Mouse (Mus musculus): Measurements from ENCODE around the gene Pam.
"Not testable (repeated sequence)": the region's sequence is repeated elsewhere in the genome, so short reads cannot be mapped to it uniquely, and the experiment has no call there.

The Pam gene

DNA sequence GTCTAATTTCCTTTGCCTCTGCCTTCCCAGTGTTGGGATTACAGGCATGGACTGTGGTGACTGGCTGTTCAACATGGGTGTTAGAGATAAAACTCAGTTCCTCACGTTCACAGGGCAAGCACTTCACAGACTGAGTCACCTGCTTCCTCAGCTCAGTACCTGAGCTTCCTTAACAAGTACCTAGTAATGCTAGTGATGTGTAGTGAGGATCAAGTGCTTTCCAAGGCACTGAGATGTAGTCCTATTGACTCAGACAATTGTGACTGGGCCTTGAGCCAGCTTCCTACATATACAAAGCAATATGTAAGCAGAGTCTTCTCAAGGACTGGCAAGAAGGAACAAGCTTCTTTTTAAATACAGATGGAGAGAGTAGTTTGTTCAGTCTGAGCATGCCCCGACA lies 131.7 kb downstream of the Pam start:
- no peak for DNase-seq (ENCODE audit: low spot score)

DNA sequence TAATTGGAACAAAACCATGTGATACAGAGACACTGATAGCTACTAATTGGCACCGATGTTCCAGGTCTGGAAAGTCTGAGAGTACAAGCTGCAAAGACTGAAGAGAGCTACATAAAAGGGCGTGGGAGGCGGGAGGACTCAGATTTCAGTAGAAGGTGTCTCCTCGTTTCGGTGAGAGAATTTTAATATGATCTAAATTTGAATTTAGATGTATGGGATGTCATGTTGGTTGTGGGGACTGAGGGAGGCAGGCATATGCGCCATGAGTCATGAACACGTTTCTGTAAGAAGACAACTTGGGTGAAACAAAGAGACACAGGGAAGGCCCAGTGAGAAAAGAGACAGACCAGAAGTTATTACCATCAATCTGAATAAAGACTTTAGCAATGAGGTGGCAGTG lies 133.3 kb downstream of the Pam start:
- no peak for DNase-seq (ENCODE audit: low spot score)

DNA sequence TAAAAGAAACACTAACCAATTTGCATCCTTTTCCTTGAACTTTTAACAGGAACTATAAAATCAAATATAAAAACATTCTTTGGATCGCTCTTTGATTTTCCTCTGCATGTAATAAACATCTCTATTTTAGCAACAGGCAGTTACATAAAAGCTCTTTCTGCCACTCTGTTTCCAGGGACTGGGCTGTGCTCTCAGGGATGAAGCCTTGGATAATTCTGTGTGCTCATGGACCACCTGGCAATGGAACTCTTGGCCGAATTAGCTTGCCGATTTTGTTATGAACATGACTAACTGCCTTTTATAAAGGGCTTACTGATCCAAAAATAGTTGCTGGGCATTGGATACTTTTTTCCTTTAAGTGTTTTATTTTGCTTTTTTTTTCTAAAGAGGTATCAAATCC lies 134.8 kb downstream of the Pam start:
- DNase-seq (ENCODE audit: low spot score): no peak

DNA sequence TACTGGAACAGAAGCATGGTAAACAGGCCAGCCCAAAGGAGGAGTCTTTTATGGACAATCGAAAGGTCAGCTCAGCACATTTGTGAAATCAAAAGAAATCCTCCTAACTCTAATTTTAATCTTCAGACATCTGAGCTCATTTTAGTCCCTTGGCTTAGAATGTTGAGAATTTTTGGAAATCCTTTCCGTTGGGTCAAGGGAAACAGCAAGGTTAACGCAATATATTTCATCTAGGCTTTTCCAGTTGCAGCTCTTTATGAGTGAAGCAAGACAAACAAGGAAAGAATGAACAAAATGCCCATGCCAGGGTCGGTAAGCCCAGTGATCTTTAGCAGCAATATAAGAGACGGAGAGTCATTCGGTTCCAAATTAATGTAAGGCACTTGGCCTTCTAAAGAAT lies 135.3 kb downstream of the Pam start:
- no peak for DNase-seq (ENCODE audit: low spot score)

DNA sequence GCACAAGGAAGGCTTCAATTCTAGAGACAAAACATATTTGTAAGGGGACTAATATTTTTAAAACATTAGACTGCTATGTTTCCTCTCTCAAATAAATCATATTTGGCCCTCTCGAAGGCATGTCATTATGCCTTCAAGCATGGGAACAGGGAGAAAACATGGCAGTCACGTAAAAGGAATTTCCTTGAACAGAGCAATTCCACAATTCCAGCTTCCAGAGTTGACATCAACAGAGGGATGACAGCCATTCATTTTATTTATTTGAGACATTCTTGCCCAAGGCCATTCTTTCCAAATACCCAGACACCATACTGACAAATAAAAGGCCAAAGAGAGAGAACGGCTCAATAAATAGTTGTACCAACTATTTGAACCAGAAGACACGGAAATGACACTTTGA lies 136.7 kb downstream of the Pam start:
- DNase-seq (ENCODE audit: low spot score): no peak

GRCm38 (mm10) chr1:97949258-97949657 lies 146.2 kb downstream of the Pam start:
- DNase-seq (ENCODE audit: low spot score): not testable (repeated sequence)

DNA sequence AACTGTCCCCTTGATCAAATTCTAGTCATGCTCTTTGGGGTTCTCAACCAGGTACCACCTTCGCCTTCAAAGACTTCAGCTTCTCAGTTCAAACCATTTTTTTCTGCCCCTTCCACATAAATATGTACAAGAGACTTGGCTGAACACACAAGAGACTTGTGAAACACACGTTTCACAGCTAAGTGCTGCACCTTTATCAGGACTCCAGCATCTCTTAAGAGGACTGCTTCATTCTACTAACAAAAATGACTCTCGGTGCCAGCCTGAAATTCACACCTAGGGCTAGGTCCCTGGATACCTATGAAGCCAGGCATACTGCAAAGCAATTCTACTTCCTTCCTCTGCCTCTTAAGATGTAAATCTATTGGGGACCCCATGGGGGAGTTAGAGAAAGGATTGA lies 148.3 kb downstream of the Pam start:
- DNase-seq (ENCODE audit: low spot score): no peak

DNA sequence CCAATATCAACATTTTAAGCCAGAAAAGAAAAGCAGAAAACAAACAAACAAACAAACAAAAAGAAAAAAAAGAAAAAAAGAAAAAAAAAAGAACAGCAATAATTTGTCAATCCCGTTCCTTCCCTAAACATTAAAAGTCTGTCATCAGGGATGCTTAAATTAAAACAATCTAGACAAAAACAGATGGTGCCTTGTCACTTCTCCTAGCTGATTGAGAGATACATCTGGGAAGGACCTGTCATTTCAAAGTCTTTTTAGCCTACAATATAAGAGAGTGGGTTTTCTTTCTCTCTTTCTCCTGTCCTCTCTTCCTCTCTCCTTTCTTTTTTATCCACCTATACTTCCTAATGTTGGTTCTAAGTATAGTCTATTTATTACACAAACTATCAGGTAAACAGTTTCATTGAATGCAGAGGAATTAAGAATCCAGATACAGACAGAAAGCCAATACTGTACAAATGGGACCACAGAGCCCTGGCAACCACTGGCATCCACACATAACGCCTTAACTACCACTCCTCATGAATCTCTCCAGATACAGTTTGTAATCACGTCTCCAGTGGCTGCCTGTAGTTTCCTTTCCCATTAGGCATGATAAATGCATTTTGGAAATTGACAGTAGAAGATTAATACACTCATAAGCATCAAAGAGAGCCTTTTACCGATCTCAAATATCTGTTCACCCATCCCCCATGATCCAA lies 151.4 kb downstream of the Pam start:
- no peak for DNase-seq (ENCODE audit: low spot score)

DNA sequence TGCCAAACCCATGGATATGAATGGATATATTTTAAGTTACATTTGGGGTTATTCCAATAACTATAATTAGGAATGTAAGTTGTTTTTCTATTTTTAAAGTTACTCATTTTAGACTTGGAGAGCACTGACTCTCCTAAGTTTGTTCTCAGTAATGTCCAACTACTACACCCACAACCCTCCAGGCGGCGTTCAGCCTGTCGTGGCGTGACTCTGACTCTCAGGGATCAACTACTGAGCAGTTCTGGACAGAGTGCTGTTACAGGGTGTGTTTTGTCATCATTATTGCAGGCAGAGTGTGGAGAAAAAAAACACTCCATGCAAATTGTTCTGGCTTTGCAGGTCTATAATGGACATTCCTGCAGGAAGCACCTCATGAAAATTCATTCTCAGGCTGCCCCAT lies 152.0 kb downstream of the Pam start:
- DNase-seq (ENCODE audit: low spot score): no peak

DNA sequence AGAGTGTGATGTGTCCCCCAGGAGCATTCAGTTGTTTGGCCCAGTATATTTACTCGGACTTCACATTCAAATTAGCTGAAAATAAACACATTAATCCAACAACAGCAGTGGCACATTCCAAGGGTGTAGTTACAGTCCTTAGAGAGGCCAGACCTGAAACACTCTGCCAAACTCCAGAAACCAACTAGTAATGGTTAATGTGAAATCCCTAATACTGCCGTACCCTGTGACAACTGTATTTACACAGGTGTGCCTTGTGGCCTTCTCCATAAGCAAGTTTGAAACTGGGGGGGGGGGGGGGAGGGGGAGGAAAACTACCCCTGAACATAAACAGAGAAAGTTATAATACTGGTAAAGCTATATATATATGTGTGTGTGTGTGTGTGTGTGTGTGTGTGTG lies 152.5 kb downstream of the Pam start:
- no peak for DNase-seq (ENCODE audit: low spot score)

GRCm38 (mm10) chr1:97938586-97938985 lies 156.9 kb downstream of the Pam start:
- DNase-seq (ENCODE audit: low spot score): no peak

DNA sequence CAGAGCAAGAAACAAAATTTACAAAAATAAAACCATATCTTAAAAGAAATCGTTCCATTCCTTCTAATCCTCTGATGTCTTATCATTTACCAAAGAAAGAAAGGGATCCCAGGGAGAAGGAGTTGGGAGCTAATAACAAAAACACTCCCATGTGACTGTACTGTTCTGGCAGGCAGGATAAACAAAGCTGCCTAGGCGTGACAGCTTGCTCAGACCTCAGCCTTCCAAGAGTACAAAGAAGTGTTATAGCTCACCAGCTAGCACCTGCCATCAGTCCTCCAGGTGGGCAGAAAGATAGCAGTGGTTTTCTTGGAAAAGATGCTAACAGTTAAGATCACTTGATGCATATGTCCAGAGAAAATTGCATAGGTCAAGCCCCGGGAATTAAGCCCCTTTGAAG lies 157.4 kb downstream of the Pam start:
- DNase-seq (ENCODE audit: low spot score): no peak

GRCm38 (mm10) chr1:97934940-97935339 lies 160.5 kb downstream of the Pam start:
- DNase-seq (ENCODE audit: low spot score): no peak

GRCm38 (mm10) chr1:97931220-97931619 lies 164.2 kb downstream of the Pam start:
- no peak for DNase-seq (ENCODE audit: low spot score)

DNA sequence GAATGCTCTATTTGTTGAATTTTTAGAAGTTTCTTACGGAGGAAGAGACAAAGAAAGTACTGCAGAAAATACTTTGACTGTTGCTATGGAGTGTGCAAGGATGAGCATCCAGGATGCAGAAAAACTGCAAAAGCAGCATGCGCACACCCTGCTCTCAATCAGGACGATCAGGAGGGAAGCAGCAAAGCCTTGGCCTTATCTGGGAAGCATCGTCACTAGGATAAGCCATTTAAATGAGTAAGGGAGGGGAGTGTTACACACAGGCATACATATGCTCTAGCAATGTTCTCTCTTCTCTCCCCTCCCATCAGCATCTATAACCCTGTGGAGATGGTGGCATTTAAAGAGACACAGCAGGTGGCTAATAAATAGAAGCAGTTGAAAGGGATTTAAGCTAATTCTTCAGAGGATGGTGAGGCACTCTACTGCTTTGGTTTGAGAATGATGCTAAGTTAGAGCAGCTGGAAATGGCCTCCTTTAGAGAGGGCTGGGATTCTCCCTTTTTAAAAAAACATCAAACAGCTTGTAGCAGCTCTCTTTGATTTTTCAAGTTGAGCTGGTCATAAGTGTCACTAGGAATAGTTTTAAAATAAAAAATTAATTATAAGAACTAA lies 165.9 kb downstream of the Pam start:
- DNase-seq (ENCODE audit: low spot score): no peak

GRCm38 (mm10) chr1:97926789-97927188 lies 168.7 kb downstream of the Pam start:
- no peak for DNase-seq (ENCODE audit: low spot score)

- DNase-seq (ENCODE audit: low spot score): no peak
Observed at GRCm38 (mm10) chr1:97926017-97926540, 169.4 kb downstream of the Pam start.

DNA sequence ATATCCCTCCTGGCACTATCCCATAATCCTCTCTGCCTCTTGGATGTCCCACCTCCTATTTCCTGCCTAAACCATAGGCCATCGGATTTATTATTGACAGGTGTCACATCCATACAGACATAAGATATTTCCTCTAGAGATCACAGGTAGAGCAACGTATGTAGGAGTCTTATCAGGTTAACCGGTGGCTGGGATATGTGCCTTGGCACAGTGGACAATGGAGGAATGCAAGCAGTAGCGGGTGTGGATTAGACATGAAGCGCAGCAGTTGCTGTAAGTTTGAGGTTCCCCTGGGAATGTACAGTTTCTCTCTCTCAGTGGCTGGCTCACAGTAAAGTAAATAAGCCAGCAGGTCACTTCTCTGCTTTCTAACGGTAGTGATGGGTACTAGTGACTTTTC lies 173.1 kb downstream of the Pam start:
- no peak for DNase-seq (ENCODE audit: low spot score)

DNA sequence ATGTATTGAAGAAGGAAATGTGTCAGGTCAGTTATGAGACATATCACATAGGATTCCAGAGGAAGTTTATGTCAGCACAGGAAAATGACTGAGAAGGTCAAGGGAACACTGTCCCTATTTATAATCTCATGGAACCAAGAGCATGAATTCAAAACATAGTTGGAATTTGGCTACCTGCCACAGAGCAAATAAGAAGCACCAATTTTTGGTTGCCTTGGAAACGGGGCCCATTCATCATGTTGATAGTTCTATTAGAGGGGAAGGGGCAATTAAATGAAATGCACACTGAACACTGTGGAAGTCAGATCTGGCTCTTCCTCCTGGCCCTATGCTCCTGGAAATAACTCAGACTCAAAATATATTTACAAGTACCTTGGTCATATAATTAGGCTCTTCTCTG lies 173.6 kb downstream of the Pam start:
- no peak for DNase-seq (ENCODE audit: low spot score)

DNA sequence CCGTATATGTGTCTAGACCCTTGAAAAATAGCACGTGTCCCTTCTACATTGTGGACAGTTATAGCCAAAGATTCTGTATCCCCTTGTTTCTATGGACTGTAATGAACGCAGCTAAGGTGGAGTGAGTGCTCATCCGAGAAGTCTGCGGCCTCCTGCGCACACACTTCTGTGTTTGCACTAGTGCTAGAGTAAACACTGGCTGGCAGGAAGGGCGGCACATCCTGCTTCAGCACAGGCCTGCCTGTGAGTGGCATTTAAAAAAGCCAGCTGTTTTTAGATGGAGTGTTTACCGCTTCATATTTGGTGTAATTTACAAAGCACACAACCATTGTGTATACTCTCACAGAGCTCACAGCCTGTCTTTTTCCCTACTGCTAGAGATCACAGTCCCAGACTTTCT lies 177.0 kb downstream of the Pam start:
- DNase-seq (ENCODE audit: low spot score): no peak

GRCm38 (mm10) chr1:97916971-97917234 lies 178.5 kb downstream of the Pam start:
- no peak for DNase-seq (ENCODE audit: low spot score)

DNA sequence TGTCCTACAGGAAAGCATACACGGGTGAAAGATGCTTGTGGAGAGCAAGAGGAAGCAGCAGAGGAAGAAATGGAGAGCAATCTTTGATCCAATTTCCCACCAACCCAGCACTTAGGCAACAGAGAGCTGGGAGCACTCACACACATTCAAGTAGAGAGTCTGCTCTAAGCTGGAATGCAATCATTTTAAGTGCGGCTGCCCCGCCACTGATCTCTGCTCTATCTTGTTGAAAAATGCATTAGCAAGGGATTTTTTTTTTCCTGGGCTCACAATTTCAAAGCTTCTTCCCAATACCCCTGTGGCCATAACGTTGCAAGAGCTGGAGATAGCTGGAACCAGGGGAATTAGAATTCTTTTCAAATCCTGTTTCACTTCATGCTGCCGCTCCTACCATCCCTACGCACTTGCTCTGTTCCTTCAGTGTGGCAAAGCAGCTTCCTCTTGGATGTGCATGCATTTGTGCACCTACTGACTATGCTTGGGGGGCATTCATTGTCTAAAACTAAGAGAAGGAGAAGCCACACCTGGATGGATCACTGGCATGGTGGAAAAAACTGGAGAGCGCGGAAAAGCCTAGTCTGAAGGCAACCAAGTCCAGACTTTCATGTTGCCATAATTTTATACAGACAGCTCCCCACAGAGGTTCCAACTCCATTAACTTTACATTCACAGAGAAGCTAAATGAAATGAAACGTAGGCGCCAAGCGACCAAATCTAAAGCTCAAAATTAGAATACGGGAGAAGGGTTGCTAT lies 179.1 kb downstream of the Pam start:
- no peak for DNase-seq (ENCODE audit: low spot score)

DNA sequence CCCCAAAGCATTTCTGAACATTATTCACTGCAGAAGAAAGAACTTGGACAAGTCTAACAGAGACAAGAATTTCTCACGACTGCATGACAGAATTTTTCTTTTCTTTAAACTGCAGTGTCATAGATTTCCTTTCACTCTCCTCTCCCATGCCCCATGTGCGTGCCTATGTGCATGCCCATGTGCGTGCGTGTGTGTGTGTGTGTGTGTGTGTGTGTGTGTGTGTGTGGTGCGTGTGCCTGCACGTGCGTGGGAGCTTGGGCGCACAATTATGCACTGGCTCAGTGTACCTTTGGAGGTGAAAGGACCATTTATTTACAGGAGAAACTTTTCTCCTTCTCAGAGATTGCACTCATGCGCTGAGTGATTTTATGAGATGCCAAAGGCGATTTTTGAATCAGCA lies 179.7 kb downstream of the Pam start:
- no peak for DNase-seq (ENCODE audit: low spot score)

GRCm38 (mm10) chr1:97910874-97911273 lies 184.6 kb downstream of the Pam start:
- DNase-seq (ENCODE audit: low spot score): no peak
